Mouse (Mus musculus): ENCODE measurements around the gene Dhx58.
"Not testable (repeated sequence)": the region's sequence is repeated elsewhere in the genome, so short reads cannot be mapped to it uniquely, and the experiment has no call there.

The Dhx58 gene

DNA sequence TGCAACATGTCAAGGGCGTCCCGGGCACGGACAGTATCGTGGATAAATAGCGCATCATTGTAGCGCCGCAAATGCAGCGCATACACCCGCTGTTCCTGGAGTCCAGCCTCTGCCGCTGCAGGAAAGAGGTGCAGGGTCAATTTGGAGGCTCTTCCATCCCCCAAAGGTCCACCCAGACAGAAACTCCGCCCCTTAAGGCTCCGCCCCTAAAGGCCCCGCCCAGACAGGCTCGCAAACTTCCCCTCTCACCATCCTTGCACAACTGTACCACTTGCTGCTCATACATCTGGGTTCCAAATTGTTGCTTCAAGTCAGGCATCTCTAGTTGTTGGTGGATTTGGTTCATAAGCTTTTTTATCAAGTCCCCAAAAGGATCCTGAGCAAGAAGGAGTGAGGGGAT lies 2.8 kb downstream of the Dhx58 start:
- in situ Hi-C loops (cut with MboI, MseI), result no loop called here

DNA sequence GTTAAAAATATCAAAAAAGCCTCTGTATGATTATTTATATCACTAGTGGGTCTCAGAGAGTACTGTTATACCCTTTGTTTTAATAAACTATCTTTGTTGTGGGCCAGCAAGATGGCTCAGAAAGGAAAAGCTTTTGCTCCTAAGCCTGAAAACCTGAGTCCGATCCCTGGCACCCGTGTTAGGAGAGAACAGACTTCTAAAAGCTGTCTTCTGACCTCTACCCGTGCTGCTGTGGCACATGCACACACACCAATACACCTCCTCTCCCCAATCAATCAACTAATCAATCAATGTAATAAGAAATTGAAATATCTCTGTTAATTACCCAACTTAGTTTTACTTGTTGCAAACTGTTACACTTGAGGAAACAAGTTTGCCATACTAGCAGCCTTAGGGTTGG lies 3.4 kb downstream of the Dhx58 start:
- in situ Hi-C loops (cut with MboI, MseI), result no loop called here

DNA sequence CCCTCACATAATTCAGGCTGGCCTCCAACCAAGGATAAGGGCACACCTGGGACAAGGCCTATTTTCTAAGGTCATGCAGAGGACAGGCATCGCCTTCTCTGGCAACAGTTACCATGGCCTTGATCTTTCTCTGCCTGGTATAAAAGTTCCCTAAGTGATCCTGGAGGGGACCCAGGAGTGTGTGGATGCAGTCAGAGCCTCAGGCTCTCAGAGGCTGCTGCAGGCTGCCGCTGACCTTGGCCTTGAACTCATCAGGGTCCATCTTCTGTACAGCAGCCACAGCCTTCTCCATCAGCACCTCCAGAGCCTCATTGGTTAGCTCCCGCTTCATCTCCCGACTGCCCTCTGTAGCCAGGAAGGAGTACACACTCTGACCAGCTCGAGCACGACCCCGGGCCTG lies 6.2 kb downstream of the Dhx58 start:
- in situ Hi-C loops (cut with MboI, MseI), result no loop called here

DNA sequence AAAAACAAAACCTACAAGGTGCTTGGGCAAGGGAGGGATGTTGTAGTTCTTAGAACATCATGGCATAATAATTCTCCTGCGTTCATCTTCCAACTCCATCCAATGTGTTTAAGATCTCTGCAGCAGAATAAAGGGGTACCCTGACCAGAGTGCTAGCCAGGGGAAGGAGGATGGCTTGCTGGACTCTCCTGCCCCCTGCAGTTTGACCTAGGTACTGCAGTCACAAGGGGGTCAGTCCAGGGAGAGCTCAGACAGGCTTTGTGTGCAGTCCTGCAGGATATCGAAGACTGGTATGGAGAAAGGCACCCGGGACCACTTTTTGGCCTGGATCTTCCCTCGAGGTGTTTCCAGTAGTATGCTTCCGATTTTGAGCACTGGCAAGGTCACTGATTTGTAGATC lies 9.1 kb downstream of the Dhx58 start:
- in situ Hi-C loops (cut with MboI, MseI), result no loop called here

DNA sequence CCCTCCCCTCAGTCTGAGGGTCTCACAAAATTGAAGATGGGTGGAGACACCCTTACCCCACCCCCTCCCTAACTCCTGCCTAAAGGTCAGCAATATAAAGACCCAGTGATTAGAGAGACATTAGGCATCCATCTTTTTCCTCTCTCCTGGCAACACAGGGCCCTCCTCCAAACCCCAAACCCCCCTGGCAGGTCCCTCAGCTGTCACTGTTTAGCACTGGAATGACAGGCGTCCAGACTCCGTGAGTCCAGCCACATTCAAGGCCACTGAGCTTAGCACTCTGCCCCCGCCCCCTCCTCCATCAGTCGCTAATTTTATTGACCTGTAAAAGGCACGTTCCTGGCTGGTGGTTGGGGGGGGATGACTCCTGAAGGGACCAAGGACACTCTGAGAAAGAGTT lies 10.9 kb downstream of the Dhx58 start:
- in situ Hi-C loops (cut with MboI, MseI), result no loop called here

DNA sequence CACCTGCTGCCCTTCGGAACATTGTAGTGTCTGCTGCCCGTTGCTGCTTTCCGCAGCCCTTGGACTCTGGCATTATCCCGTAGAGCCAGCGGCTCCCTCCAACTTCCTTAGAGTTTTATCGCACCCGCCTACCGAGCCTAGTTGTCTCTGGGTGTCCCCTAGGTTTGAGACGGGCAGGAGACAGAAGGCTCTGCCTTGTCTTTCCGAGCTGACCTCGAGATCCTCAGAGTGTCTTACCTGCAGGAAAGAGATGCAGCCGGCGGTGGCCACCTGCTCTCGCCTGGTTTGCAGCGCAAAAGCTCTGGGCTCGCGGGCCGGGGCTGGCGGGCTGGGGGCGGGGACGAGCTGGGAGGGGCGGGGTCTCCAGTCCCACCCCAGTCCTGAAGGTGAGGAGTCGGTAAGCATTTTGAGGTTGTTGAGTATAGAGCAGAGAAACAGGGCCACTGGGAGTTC lies 11.9 kb downstream of the Dhx58 start, which contains the start of gene Zfp385c:
Zfp385c (minus strand) TSS at position 292 of the 453 bp plus-strand sequence.
- in situ Hi-C loops (cut with MboI, MseI), result no loop called here

DNA sequence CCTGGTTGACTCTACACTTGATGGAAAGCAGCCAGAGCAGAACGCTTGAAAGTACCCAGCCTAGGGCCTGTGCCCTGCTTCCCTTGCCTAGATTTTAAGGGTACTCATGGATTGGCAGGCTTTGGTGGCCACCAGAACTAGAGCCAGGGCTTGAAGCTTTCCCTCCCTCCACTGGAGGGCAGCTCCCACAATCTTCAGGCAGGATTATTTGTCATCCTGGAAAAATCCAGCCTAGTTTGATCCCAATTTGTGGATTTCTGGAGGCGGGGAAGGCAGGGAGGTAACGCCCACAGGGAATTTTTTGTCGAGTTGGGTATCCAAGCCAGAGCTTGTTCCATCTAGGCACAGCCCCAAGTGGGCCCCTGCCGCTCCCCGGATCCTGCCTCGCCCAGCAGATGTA lies 13.7 kb downstream of the Dhx58 start:
- in situ Hi-C loops (cut with MboI, MseI), result no loop called here

DNA sequence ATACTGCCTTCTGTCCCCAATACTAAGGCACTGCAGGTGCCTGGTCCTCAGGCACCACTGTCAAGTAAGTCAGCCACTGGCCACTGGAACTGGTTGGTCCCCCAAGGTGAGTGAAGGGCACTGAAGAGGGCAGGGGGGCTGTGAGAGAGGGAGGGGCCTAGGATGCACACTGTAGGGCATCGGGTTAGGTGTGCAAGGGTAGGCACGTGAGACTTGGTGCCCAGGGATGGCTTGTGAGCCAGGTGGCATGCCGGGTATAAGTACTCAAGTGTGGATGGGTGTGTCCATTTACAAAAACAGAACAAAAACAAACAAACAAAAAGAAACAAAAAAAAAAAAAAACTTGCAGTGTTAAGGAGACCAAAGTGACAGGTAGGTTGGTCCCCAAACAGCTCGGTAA lies 15.6 kb downstream of the Dhx58 start:
- in situ Hi-C loops (cut with MboI, MseI), result no loop called here

DNA sequence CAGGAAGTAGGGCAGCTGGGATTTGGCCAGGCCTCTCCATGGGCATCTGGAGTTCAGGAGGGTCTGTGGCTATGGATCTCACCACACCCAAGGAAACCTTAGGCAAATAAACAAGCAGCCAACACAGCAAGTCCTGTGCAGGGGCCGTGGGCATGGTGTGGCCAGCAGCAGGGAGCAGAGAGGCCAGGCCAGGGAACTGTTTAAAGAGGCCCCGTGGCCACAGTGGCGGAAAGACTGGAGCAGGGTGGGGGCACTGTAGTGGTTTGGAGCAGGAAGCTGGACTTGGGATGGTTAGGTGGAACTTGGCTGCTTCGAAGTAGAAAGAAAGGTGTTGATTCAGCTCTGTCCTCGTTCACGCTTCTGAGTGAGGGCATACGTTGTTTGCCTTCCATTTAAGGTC lies 16.8 kb downstream of the Dhx58 start:
- in situ Hi-C loops (cut with MboI, MseI), result no loop called here

DNA sequence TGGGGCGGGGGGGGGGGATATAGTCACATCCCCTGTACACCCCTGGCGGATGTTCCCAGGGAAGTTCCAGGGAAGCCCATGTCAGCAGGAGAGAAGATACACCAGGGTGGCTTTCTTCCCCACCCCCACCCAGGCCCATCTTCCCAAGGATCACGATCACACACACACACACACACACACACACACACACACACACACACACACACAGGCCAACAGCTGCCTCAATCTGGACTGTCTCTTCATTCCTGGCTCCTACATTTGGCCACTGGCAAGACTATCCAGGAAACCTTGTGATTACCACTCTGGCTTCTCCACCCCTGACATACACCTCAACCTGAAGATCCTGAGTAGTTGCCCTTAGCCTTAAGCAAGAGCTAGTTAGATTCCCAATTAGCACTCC lies 18.7 kb downstream of the Dhx58 start:
- in situ Hi-C loops (cut with MboI, MseI), result no loop called here

DNA sequence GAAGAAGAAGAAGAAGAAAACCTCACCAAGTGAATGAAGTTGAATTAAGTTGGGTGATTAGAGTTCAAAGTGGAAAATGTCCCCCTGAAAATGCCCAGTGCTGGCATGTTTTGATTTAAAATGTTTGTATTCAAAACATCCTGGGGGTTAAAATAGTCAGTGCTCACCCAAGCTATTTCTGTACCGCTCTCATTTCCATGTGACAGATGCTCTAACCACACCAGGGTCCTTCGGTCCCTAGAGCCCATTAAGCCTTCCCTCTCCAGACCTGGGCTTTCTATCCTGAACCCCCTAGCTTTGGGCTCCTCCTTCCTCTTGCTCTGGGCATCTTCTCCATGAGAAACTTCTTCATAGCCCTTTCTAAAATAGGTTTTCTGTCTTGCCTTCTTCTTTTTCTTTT lies 20.0 kb downstream of the Dhx58 start:
- in situ Hi-C loops (cut with MboI, MseI), result no loop called here

DNA sequence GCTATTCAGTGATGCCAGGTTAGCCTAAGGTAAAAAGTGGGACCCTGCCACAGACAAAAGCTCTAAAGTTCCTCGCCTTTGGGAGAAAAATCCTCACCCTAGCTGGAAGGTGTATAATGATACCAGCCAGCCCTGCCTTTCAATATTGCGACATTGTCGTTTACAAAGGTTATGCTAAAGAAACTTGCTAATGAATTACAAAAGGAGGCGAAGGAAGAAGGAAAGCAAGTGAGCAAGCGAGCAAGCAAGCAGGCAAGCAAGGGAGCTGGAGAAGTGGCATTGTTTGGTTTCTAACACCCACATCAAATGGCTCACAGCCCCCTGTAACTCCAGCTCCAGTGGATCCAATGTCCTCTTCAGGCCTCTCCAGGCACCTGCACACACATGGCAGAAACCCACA lies 21.5 kb downstream of the Dhx58 start:
- in situ Hi-C loops (cut with MboI, MseI), result no loop called here

DNA sequence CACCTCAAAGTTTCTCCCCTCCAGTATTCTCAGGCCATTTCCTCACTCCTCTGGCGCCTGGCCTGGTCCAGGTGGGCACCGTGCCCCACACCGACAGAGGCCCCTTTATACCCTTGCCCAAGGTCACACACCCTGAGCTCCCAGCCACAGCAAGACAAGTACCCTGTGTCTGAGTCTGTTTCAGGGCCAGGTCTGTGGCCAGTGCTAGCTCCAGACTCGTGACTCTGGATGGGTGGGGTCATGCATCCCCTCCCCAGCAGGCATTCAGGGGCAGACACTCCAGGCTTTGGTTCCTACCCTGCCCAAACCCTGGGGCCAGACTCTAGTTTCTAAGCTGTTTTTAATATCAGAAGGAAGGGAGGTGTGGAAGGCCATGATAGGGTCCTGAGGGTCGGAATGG lies 22.2 kb downstream of the Dhx58 start:
- in situ Hi-C loops (cut with MboI, MseI), result no loop called here

DNA sequence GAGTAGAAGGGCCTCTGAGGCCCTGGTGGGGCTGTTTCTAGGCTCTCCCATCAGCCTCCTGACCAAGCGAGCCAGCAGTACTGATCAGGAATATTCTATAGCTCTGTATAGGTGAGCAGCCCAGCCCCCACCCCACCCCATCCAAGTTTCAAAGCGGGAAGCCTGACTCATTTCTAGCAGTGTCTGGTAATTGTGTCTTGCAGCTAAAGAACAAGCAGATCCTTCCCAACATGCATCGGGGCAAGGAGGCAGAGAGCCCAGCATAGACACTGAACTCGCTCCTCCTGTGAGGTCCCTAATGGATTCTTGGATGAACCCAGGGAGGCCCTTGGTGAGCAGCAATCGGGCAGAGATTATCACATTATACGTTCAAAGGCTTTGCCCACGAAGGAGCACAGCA lies 26.3 kb downstream of the Dhx58 start:
- in situ Hi-C loops (cut with MboI, MseI), result no loop called here

DNA sequence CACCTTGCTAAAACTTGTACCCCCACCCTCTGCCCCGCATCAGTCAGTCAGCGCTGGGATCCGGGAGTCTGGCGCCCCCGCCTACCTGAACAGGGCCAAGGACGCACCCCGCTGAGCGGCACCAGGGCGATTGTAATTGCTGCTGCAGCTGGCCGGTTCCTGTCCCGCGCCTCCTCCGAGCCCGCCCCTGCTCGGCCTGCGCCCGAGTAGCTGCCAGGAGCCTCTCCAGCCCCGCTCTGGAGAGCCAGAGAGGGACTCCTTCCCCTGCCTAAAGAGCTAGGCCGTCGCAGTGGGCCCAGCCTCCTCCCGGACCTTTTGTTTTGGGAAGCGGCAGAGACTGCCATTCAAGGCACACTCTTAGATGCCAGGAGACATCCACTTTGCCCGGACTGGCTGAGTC lies 30.9 kb downstream of the Dhx58 start:
- in situ Hi-C loops (cut with MboI, MseI), result no loop called here

DNA sequence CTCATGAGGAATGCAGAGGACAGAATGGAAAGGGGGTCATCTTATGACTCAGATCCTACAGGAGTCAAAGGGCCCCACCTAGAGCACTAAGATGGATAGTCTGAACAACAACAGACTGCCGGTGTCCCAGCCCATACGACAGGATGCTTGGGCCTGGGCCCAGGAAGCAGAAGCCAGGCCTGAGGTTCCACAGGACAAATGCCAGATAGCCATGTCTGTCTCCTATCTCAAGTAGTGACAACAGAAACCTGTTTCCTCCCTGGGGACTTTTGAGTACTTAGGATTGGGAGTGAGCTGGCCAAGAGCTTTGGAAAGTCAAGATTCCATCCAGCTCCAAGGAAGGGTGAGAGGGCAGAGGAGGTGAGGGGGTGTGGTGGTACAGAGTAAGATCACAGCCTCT lies 32.1 kb downstream of the Dhx58 start:
- in situ Hi-C loops (cut with MboI, MseI), result no loop called here

DNA sequence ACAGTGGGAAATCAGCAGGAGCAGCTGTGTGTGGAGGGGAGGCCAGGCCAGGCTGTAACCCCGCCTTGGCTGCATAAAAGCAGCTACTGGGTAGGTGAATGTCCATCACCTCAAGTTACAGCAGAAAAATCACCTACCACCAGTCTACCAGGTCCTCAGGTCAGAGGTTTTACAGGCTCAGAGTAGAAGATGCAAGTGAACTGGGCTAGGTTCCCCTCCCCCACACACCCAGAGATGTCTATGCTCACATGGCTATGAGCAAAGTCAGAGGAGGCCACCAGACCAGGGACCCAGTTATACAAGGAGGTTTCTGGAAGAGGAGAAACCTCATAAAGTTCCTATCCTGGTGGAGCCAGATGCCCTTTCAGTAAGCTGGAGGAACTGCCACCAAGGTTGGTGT lies 33.0 kb downstream of the Dhx58 start:
- in situ Hi-C loops (cut with MboI, MseI), result no loop called here

DNA sequence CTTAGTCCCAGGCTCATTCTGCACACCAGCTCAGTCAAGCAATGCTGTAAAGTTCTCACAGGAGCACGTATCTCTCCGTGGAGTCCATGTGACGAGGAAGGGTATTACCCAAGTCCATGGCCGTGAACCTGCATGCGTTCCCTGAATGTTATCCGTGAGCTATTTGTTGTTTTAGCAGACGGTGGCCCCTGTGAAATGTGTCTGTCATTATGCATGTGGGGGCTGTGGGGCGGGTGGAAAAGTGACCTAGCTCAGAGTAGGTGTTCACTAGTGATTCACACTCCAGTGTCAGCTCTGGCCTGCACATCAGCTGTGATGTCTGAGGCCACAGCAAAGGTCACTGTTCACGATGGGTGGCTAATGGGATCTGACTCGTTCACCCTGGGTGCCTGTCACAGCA lies 44.3 kb downstream of the Dhx58 start:
- in situ Hi-C loops (cut with MboI, MseI), result no loop called here

DNA sequence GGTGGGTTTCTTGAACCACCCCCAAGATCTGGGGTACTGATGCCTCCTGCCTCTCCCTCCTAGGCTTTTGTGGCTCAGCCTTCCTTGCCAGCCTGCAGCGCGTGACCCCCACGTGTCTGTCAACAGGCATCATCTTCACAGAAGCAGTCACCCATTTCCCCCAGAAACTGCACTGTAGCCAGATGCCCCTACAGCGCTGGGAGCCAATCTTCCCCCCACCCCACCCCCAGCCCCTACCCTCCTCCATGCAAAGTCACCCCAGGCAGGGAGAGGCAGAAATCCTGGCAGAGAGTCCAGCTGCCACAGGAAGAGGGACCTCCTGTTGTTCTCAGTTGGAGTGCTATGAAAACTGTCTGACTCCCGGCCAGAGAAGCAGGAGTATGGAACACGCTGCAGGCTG lies 47.6 kb downstream of the Dhx58 start:
- in situ Hi-C loops (cut with MboI, MseI), result no loop called here

DNA sequence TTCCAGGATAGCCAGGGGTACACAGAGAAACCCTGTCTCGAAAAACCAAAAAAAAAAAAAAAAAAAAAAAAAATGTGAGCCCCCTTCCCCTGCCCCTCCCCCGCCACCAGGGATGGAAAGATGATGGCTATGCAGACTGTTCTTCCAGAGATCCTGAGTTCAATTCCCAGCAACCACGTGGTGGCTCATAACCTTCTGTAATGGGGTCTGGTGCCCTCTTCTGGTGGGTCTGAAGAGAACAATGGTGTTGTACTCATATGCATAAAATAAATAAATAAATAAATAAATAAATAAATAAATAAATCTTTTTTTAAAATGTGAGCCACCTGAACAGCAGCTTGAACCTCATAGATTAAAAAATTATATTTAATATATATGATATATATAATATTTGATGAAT lies 48.5 kb downstream of the Dhx58 start:
- in situ Hi-C loops (cut with MboI, MseI), result not testable (repeated sequence)

DNA sequence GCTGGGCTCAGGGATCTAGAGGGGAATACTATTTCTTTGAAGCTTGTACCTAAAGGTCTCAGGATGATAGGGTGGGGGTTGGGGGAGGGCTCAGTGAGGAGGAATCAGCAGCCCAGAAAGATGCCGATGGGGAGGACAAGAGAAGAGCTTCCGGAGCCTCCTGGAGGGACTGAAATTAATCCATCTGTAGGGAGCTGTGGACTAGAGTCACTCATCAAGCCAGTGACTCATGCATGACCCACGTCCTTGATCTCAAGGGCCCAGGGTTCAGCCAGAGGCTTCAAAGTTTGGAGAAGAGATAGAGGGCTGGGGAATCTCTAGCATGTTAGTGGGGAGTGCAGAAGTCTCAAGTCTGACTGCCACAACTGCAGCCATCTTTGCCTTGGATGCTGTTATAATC lies 52.3 kb downstream of the Dhx58 start:
- in situ Hi-C loops (cut with MboI, MseI), result no loop called here

DNA sequence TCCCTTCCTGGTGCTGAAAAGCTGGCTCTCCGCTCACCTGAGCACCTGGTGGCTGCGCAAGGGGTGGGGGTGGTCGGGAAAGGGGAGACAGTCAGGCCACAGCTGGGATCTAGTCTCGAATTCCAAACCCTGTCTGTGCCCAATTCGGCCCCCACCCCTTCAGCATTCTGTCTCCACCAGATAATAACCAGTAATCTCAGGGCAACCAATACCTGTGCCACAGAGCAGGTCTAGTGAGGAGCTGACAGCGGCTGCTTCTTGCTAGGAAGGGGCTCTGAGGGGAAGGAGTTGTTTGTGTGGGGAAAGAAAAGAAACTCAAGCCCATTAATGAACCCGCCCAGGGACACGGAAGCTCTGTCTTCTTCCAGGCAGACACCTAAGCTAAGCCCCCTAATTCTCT lies 52.9 kb downstream of the Dhx58 start:
- in situ Hi-C loops (cut with MboI, MseI), result no loop called here

DNA sequence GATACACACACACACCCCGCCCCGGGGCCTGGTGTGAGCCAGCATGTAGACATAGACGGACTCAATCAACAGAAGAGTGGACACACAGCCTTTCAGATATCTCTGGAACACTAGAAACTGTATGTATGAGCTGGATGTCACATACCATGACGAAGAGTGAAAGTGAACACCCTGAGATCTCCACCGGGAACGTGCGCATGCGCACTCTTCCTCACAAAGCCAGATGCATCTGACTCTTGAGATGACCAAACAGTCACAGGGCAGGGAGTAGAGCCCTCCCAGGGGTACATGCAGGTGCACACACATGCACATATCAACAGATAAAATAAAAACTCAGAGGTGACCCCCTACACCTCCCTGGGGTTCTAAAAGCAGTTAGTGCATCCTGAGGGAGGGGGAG lies 55.7 kb downstream of the Dhx58 start:
- in situ Hi-C loops (cut with MboI, MseI), result no loop called here

DNA sequence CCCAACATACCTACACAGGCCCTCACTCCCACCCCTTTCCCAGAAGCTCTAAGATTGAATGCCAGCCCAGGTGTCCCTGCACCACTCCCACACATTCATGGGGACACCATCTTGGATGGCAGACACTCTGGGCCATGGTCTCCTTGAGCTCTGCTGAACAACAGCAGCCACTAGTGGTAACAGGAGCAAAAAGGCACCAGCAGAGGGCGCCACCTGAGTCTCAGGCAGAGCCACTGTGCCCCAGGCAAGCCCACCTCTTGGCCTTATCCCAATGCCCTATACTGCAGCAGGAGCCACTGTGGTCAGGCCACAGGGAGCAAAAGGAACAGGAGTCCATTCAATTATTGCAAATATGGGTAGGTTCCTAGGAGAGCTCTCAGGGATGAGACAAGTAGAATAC lies 57.8 kb downstream of the Dhx58 start:
- in situ Hi-C loops (cut with MboI, MseI), result no loop called here

Data from regulatory T cell (primary cell).